Mouse (Mus musculus) hindbrain, embryonic 11.5 days (tissue): ENCODE measurements at regions not wholly inside any gene's neighbourhood (a gene's known extent, or its start where the extent isn't known, plus 50 kb on each side); places are given as distances from the start of the nearest gene placed in this dataset.

Source experiments
- ATAC-seq: fragments of 200-750 bp; cut with Nextera tagmentation; 2 replicates; pipeline ENCODE4 v1.8.0; 2017; ENCODE audit warnings: mild to moderate bottlenecking, moderate TSS enrichment, moderate library complexity; ENCODE audit not compliant: low FRiP score
- DNase-seq: peaks from one replicate; pipeline ENCODE4 v3.0.0-alpha.2; 2015; ENCODE audit warnings: low spot score
- H3K27ac ChIP-seq: fragments of 300-500 bp; sonication (generic); 2 replicates; pipeline ENCODE4 v1.5.1; 2014; ENCODE audit warnings: mild to moderate bottlenecking, low read depth, low read length
- H3K27me3 ChIP-seq: fragments of 300-500 bp; sonication (generic); 2 replicates; pipeline ENCODE4 v1.6.1; 2014; ENCODE audit warnings: mild to moderate bottlenecking, low read length, moderate library complexity, mixed read lengths; ENCODE audit not compliant: control insufficient read depth, insufficient read depth
- H3K36me3 ChIP-seq: fragments of 300-500 bp; sonication (generic); 2 replicates; pipeline ENCODE4 v1.6.1; 2014; ENCODE audit warnings: mild to moderate bottlenecking, low read length, moderate library complexity, mixed read lengths; ENCODE audit not compliant: control insufficient read depth, insufficient read depth
- H3K4me1 ChIP-seq: fragments of 300-500 bp; sonication (generic); replicated peaks from 2 replicates; pipeline ENCODE4 v1.6.1; 2014; ENCODE audit warnings: low read length, mixed read lengths; ENCODE audit not compliant: control insufficient read depth, insufficient read depth
- H3K4me2 ChIP-seq: fragments of 300-500 bp; sonication (generic); replicated peaks from 2 replicates; pipeline ENCODE4 v1.6.1; 2014; ENCODE audit warnings: mild to moderate bottlenecking, low read depth, low read length
- H3K4me3 ChIP-seq: fragments of 300-500 bp; sonication (generic); 2 replicates; pipeline ENCODE4 v1.5.1; 2014; ENCODE audit warnings: low read depth, low read length
- H3K9ac ChIP-seq: fragments of 300-500 bp; sonication (generic); 2 replicates; pipeline ENCODE4 v1.6.1; 2014; ENCODE audit warnings: low read depth, low read length
- H3K9me3 ChIP-seq: fragments of 300-500 bp; sonication (generic); 2 replicates; pipeline ENCODE4 v1.6.1; 2016; ENCODE audit warnings: low read length; ENCODE audit not compliant: control insufficient read depth
- WGBS: fragments of 180-500 bp; shearing (Covaris S2); extraction: QIAGEN DNeasy Blood & Tissue Kit; methylation state at CpG from one replicate; pipeline ENCODE4 v1.1.7; 2014; 5-methylcytosine and 5-hydroxymethylcytosine counted together

DNA sequence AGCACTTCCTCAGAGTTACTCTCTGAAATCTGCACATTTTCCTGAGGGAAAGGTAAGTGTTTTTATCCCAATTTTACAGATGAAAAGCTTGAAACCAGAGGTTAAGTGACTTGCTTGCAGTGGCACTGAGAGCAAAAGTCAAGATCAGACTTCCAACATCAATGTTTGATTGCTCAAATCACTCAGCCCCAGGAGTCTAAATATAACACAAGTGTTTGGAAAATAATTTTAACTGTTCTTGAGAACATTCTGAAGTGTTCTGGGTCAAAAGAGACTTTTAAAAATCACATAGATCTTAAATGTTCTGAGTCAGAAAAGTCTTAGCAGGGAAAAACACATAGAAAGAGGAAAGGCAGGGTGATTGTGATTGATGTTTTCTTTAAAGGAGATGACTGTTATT, 848.6 kb upstream of the Cntnap5a start:
- no peak for DNase-seq
- no peak for ATAC-seq

DNA sequence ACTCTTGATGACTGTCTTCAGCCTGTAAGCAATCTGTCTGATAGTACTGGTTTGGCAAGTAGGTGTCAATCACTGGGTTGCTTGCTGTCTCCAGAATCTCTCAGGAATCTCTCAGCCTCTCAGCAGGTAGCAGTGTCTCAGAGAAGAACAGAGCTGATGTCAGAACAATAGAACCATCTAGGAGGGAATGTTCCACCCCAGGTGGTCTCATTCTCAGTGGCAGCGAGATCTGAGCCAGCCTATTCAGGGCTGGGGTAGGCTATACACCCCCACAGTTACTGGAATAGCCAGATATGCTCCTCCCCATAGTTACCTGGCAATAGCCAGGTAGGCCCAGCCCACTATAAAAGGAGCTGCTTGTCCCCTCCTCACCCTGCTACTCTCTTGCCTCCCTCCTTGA, 834.9 kb upstream of the Cntnap5a start:
- H3K27ac ChIP-seq: no peak overlapping the region
- ATAC-seq (0 out of 2 replicates have a peak, but pooled peaks have one; percentile 7), DNase-seq (no peak)
- H3K9me3 ChIP-seq: no peaks in the 10 kb centered on the region
- H3K9ac ChIP-seq: no peak overlapping the region
- no peak overlapping the region for H3K4me3 ChIP-seq
- H3K4me2 ChIP-seq: no peak overlapping the region
- H3K4me1 ChIP-seq: no peaks in the 10 kb centered on the region
- WGBS: 5% methylated on average over 1 of the region's 1 CpGs
- no peaks in the 10 kb centered on the region for H3K27me3 ChIP-seq
- H3K36me3 ChIP-seq: no peaks in the 10 kb centered on the region

More for the DNA sequence above, 848.6 kb upstream of the Cntnap5a start:
- H3K4me2 ChIP-seq: no peak overlapping the region
- no peaks in the 10 kb centered on the region for H3K27me3 ChIP-seq
- no peak overlapping the region for H3K4me3 ChIP-seq
- no peaks in the 10 kb centered on the region for H3K4me1 ChIP-seq
- H3K36me3 ChIP-seq: no peaks in the 10 kb centered on the region
- H3K27ac ChIP-seq: no peak overlapping the region
- H3K9ac ChIP-seq: no peak overlapping the region
- no peaks in the 10 kb centered on the region for H3K9me3 ChIP-seq

GRCm38 (mm10) chr1:114860983-114861382, 823.6 kb upstream of the Cntnap5a start:
- ATAC-seq (no peak), DNase-seq (no peak)
- H3K27me3 ChIP-seq: no peaks in the 10 kb centered on the region
- H3K9me3 ChIP-seq: no peaks in the 10 kb centered on the region
- H3K27ac ChIP-seq: no peak overlapping the region
- no peak overlapping the region for H3K9ac ChIP-seq
- WGBS: 92% methylated on average over 1 of the region's 1 CpGs
- H3K4me3 ChIP-seq: no peak overlapping the region
- H3K36me3 ChIP-seq: no peaks in the 10 kb centered on the region
- no peaks in the 10 kb centered on the region for H3K4me1 ChIP-seq
- H3K4me2 ChIP-seq: no peak overlapping the region

- Histone ChIP-seq H3K36me3 (no peaks in the 10 kb centered on the region), H3K27ac (no peak overlapping the region), H3K4me3 (no peak overlapping the region), H3K9ac (no peak overlapping the region), H3K4me1 (no peaks in the 10 kb centered on the region), H3K27me3 (no peaks in the 10 kb centered on the region), H3K9me3 (no peaks in the 10 kb centered on the region), H3K4me2 (no peak overlapping the region)
- DNase-seq (no peak), ATAC-seq (no peak)
- 61% methylated on average over 2 of the region's 2 CpGs for WGBS
Measured at GRCm38 (mm10) chr1:114862927-114863326, 821.6 kb upstream of the Cntnap5a start.

- H3K4me2 ChIP-seq: no peak overlapping the region
- no peak overlapping the region for H3K4me3 ChIP-seq
- H3K9me3 ChIP-seq: no peaks in the 10 kb centered on the region
- 91% methylated on average over 4 of the region's 4 CpGs for WGBS
- H3K9ac ChIP-seq: no peak overlapping the region
- H3K27ac ChIP-seq: no peak overlapping the region
- no peaks in the 10 kb centered on the region for H3K4me1 ChIP-seq
- DNase-seq (no peak), ATAC-seq (no peak)
- H3K27me3 ChIP-seq: no peaks in the 10 kb centered on the region
- H3K36me3 ChIP-seq: no peaks in the 10 kb centered on the region
Measured at GRCm38 (mm10) chr1:114875791-114876190, 808.8 kb upstream of the Cntnap5a start.
